Mouse (Mus musculus): Measurements from ENCODE around the gene Rnf169.

GRCm38 (mm10) chr7:99957226-99957965, 22.9 kb downstream of the Rnf169 start:
- TF ChIP-seq CTCF (IDR thresholded peaks at IDR 0.05; ENCODE audit: borderline replicate concordance, control insufficient read depth, extremely low read depth, insufficient read depth, low read length, poor library complexity) (no peak), POLR2A (IDR thresholded peaks at IDR 0.05; ENCODE audit: control insufficient read depth, extremely low read depth, insufficient read depth, low read length, poor library complexity) (no peak)

Measured in thymus, adult 2 months (tissue).